Mouse (Mus musculus): Measurements from ENCODE around the gene Dgkh. TPM values are rescaled to one million over a fixed set of nuclear protein-coding genes. Genes with fewer than 3 reads are reported as not detected.

Gene Dgkh
- total RNA-seq, 2 experiments from 2014 or later: 83.6 to 95.7 TPM

- DNase-seq (ENCODE audit: low spot score in 2 of 2): no peak
- intact Hi-C loops (cut with DNase I): no loop called here
Observed at GRCm38 (mm10) chr14:78689950-78690349, 42.6 kb downstream of the Dgkh start.

GRCm38 (mm10) chr14:78687716-78688115 is 44.9 kb downstream of the Dgkh start:
- intact Hi-C loops (cut with DNase I): no loop called here
- DNase-seq (ENCODE audit: low spot score in 2 of 2): no peak

- intact Hi-C loops (cut with DNase I): no loop called here
- no peak for DNase-seq (ENCODE audit: low spot score in 2 of 2)
Observed at GRCm38 (mm10) chr14:78686701-78687100, 45.9 kb downstream of the Dgkh start.

- intact Hi-C loops (cut with DNase I): no loop called here
- no peak for DNase-seq (ENCODE audit: low spot score in 2 of 2)
Observed at GRCm38 (mm10) chr14:78684171-78684570, 48.4 kb downstream of the Dgkh start.

- intact Hi-C loops (cut with DNase I): loop anchor here (5.0 kb wide), 1 partner anchor 53 kb away; the partner anchor contains the start of gene Dgkh
- no peak for DNase-seq (ENCODE audit: low spot score in 2 of 2)
Observed at GRCm38 (mm10) chr14:78678981-78679380, 53.6 kb downstream of the Dgkh start.

GRCm38 (mm10) chr14:78677852-78678588 is 54.6 kb downstream of the Dgkh start:
- peak; percentile 80 to 82 for DNase-seq (ENCODE audit: low spot score in 2 of 2)
- intact Hi-C loops (cut with DNase I): loop anchor here (5.0 kb wide), 1 partner anchor 54 kb away; the partner anchor contains the start of gene Dgkh

- intact Hi-C loops (cut with DNase I): loop anchor here (5.0 kb wide), 1 partner anchor 56 kb away; the partner anchor contains the start of gene Dgkh
- DNase-seq (ENCODE audit: low spot score in 2 of 2): no peak
Observed at GRCm38 (mm10) chr14:78676457-78676856, 56.1 kb downstream of the Dgkh start.

- no peak for DNase-seq (ENCODE audit: low spot score in 2 of 2)
- intact Hi-C loops (cut with DNase I): loop anchor here (5.0 kb wide), 2 partner anchors 58 to 178 kb away; partner anchors contain the start of gene Dgkh
Observed at GRCm38 (mm10) chr14:78674606-78675005, 58.0 kb downstream of the Dgkh start.

GRCm38 (mm10) chr14:78669986-78670385 is 62.6 kb downstream of the Dgkh start:
- no peak for DNase-seq (ENCODE audit: low spot score in 2 of 2)
- intact Hi-C loops (cut with DNase I): loop anchor here (5.0 kb wide), 1 partner anchor 182 kb away; no protein-coding TSS in a partner anchor

GRCm38 (mm10) chr14:78668291-78668690 is 64.3 kb downstream of the Dgkh start:
- intact Hi-C loops (cut with DNase I): loop anchor here (1.0 kb wide), 1 partner anchor 439 kb away; no protein-coding TSS in a partner anchor
- peak; percentile 87 to 88 for DNase-seq (ENCODE audit: low spot score in 2 of 2)

- intact Hi-C loops (cut with DNase I): loop anchor here (1.0 kb wide), 1 partner anchor 440 kb away; no protein-coding TSS in a partner anchor
- no peak for DNase-seq (ENCODE audit: low spot score in 2 of 2)
Observed at GRCm38 (mm10) chr14:78667763-78668162, 64.8 kb downstream of the Dgkh start.

- no peak for DNase-seq (ENCODE audit: low spot score in 2 of 2)
- intact Hi-C loops (cut with DNase I): no loop called here
Observed at GRCm38 (mm10) chr14:78662641-78663040, 69.9 kb downstream of the Dgkh start.

GRCm38 (mm10) chr14:78661462-78661861 is 71.1 kb downstream of the Dgkh start:
- intact Hi-C loops (cut with DNase I): no loop called here

GRCm38 (mm10) chr14:78658697-78659096 is 73.9 kb downstream of the Dgkh start:
- intact Hi-C loops (cut with DNase I): no loop called here
- no peak for DNase-seq (ENCODE audit: low spot score in 2 of 2)

More at GRCm38 (mm10) chr14:78661462-78661861, 71.1 kb downstream of the Dgkh start:
- no peak for DNase-seq (ENCODE audit: low spot score in 2 of 2)

- intact Hi-C loops (cut with DNase I): no loop called here
- no peak for DNase-seq (ENCODE audit: low spot score in 2 of 2)
Observed at GRCm38 (mm10) chr14:78656832-78657626, 75.5 kb downstream of the Dgkh start.

- intact Hi-C loops (cut with DNase I): no loop called here
- peak in 1 of 2 experiments; percentile 38 for DNase-seq (ENCODE audit: low spot score in 2 of 2)
Observed at GRCm38 (mm10) chr14:78654939-78655556, 77.5 kb downstream of the Dgkh start.

GRCm38 (mm10) chr14:78654196-78654595 is 78.4 kb downstream of the Dgkh start:
- intact Hi-C loops (cut with DNase I): no loop called here
- no peak for DNase-seq (ENCODE audit: low spot score in 2 of 2)

GRCm38 (mm10) chr14:78653333-78653732 is 79.2 kb downstream of the Dgkh start:
- DNase-seq (ENCODE audit: low spot score in 2 of 2): no peak
- intact Hi-C loops (cut with DNase I): no loop called here

GRCm38 (mm10) chr14:78651696-78652095 is 80.9 kb downstream of the Dgkh start:
- DNase-seq (ENCODE audit: low spot score in 2 of 2): no peak
- intact Hi-C loops (cut with DNase I): no loop called here

Measured in left cerebral cortex, postnatal 14 days (tissue).